ENCODE assay signal across 15 mouse cellular contexts in genomic region chr2:91629682-91630081, GRCm38 (mm10).
DNase-seq lines count a peak whose midpoint lies in the region.
"Had no signal": no experiment of that assay in that cellular context is flagged by ENCODE, and none has a peak within 500 bp of the region (broad histone marks: within the 10 kb centered on the region; RNA-seq: fewer than 3 reads in every experiment).

No protein-coding gene starts in this region.

- DNase-seq in frontal cortex, postnatal 36 days (ENCODE audit: low spot score in 2 of 2): peak; percentile 47 to 49
- no peak for DNase-seq in frontal cortex, postnatal 10 days (ENCODE audit: low spot score in 2 of 2)
- DNase-seq in right cerebral cortex, adult 18-20 months: peak; percentile 64
- DNase-seq in right cerebral cortex, postnatal 4 days: no peak
- peak; percentile 42 for DNase-seq in MN1 (ENCODE audit: low spot score)
- peak; percentile 28 to 32 for DNase-seq in right cerebral cortex, postnatal 36 days (ENCODE audit: low spot score in 2 of 2)
- no peak for DNase-seq in ovary, postnatal 14 days (ENCODE audit: low spot score)
- DNase-seq in Muller cell, postnatal 12 days (ENCODE audit: inconsistent ontology term): no peak
- DNase-seq: cerebellum, adult 2 months; embryo, embryonic 11 days; heart, adult 2 months; kidney, adult 11 months; kidney, postnatal 25 days; lung, postnatal 36 days; retina, postnatal 1 day had no signal

Comparison
In these comparisons a context has a peak if more than half of its experiments do, and no peak if none do; other contexts are left out.
1. DNase-seq: peak in frontal cortex, postnatal 36 days (2 of 2), right cerebral cortex, adult 18-20 months (single experiment), MN1 (single experiment) and right cerebral cortex, postnatal 36 days (2 of 2); none in frontal cortex, postnatal 10 days (0 of 2), right cerebral cortex, postnatal 4 days (single experiment), ovary, postnatal 14 days (single experiment) and Muller cell, postnatal 12 days (single experiment).